Mouse (Mus musculus): ENCODE measurements around the gene Hoxc11. TPM values are rescaled to one million over a fixed set of nuclear protein-coding genes. Genes with fewer than 3 reads are reported as not detected.

Gene Hoxc11
- total RNA-seq, 2 experiments from 2014 or later = not detected

GRCm38 (mm10) chr15:102978615-102979515 lies 24.6 kb downstream of the Hoxc11 start:
- DNase-seq (ENCODE audit: low spot score) = no peak
- intact Hi-C loops (cut with DNase I) = no loop called here

GRCm38 (mm10) chr15:102979936-102980335 lies 25.7 kb downstream of the Hoxc11 start:
- DNase-seq (ENCODE audit: low spot score) = no peak
- intact Hi-C loops (cut with DNase I) = no loop called here

- no peak for DNase-seq (ENCODE audit: low spot score)
- intact Hi-C loops (cut with DNase I) = no loop called here
These were observed 26.1 kb downstream of the Hoxc11 start for GRCm38 (mm10) chr15:102980352-102980751.

- intact Hi-C loops (cut with DNase I) = no loop called here
- DNase-seq (ENCODE audit: low spot score) = no peak
These were observed 26.7 kb downstream of the Hoxc11 start for GRCm38 (mm10) chr15:102980912-102981311.

GRCm38 (mm10) chr15:102981379-102982288 lies 27.4 kb downstream of the Hoxc11 start:
- no peak for DNase-seq (ENCODE audit: low spot score)
- intact Hi-C loops (cut with DNase I) = no loop called here

- DNase-seq (ENCODE audit: low spot score) = no peak
- intact Hi-C loops (cut with DNase I) = no loop called here
These were observed 29.5 kb downstream of the Hoxc11 start for GRCm38 (mm10) chr15:102983716-102984115.

- intact Hi-C loops (cut with DNase I) = no loop called here
- DNase-seq (ENCODE audit: low spot score) = no peak
These were observed 30.3 kb downstream of the Hoxc11 start for GRCm38 (mm10) chr15:102984521-102984920.

- DNase-seq (ENCODE audit: low spot score) = no peak
- intact Hi-C loops (cut with DNase I) = loop anchor here (5.0 kb wide), 1 partner anchor 332 kb away; no protein-coding TSS in a partner anchor
These were observed 30.7 kb downstream of the Hoxc11 start for GRCm38 (mm10) chr15:102984925-102985324.

- peak; percentile 67 for DNase-seq (ENCODE audit: low spot score)
- intact Hi-C loops (cut with DNase I) = loop anchor here (1.0 to 5.0 kb wide), 3 partner anchors 144 to 330 kb away; no protein-coding TSS in a partner anchor
These were observed 33.1 kb downstream of the Hoxc11 start for GRCm38 (mm10) chr15:102987124-102987833.

GRCm38 (mm10) chr15:102988078-102988477 lies 33.9 kb downstream of the Hoxc11 start:
- intact Hi-C loops (cut with DNase I) = loop anchor here (1.0 to 5.0 kb wide), 3 partner anchors 25 to 329 kb away; no protein-coding TSS in a partner anchor
- DNase-seq (ENCODE audit: low spot score) = no peak

GRCm38 (mm10) chr15:102990461-102991397 lies 36.5 kb downstream of the Hoxc11 start, which contains the start of gene Hoxc8:
Gene Hoxc8, plus strand, starts transcription at chr15:102990607.
- intact Hi-C loops (cut with DNase I) = no loop called here
- no peak for DNase-seq (ENCODE audit: low spot score)

GRCm38 (mm10) chr15:102991782-102992181 lies 37.6 kb downstream of the Hoxc11 start:
- intact Hi-C loops (cut with DNase I) = no loop called here
- no peak for DNase-seq (ENCODE audit: low spot score)

- intact Hi-C loops (cut with DNase I) = no loop called here
- no peak for DNase-seq (ENCODE audit: low spot score)
These were observed 38.0 kb downstream of the Hoxc11 start for GRCm38 (mm10) chr15:102992206-102992605.

- no peak for DNase-seq (ENCODE audit: low spot score)
- intact Hi-C loops (cut with DNase I) = no loop called here
These were observed 38.6 kb downstream of the Hoxc11 start for GRCm38 (mm10) chr15:102992863-102993262.

GRCm38 (mm10) chr15:102996548-102996947 lies 42.3 kb downstream of the Hoxc11 start:
- intact Hi-C loops (cut with DNase I) = no loop called here
- DNase-seq (ENCODE audit: low spot score) = no peak

- intact Hi-C loops (cut with DNase I) = no loop called here
- DNase-seq (ENCODE audit: low spot score) = no peak
These were observed 43.2 kb downstream of the Hoxc11 start for GRCm38 (mm10) chr15:102997431-102997830.

GRCm38 (mm10) chr15:102997939-102998355 lies 43.7 kb downstream of the Hoxc11 start, which contains the start of gene Hoxc6:
Gene Hoxc6, plus strand, starts transcription at chr15:102998257.
- intact Hi-C loops (cut with DNase I) = no loop called here

GRCm38 (mm10) chr15:102998608-102999182 lies 44.5 kb downstream of the Hoxc11 start:
- no peak for DNase-seq (ENCODE audit: low spot score)

More at GRCm38 (mm10) chr15:102997939-102998355, 43.7 kb downstream of the Hoxc11 start, which contains the start of gene Hoxc6:
- no peak for DNase-seq (ENCODE audit: low spot score)

More at GRCm38 (mm10) chr15:102998608-102999182, 44.5 kb downstream of the Hoxc11 start:
- intact Hi-C loops (cut with DNase I) = no loop called here

All from heart, postnatal 25 days (tissue).